Mouse (Mus musculus): Measurements from ENCODE around the gene Slc15a2. TPM values are rescaled to one million over a fixed set of nuclear protein-coding genes. Genes with fewer than 3 reads are reported as not detected.

Slc15a2 gene
- polyA plus RNA-seq, 1 experiment, result 7.1 TPM

DNA sequence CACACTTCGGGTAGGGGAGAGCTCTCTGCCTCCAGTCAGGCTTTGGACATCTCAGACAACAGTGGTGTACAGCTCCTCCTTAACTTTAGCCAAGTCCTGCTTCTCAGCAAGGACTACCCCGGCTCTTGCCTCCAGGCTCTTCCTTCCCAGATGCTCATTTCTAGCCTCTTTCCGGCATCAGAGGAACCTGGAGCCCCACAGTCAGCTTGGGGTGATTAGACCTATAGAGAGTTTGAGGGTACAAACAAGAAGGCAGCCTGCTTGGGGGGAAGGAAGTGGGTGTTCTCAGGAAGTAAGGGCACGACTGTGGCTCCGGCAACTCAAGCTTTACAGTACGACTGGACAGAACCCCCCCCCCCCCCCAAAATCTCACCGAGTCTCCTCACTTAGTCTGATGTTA lies 76.0 kb downstream of the Slc15a2 start:
- Histone ChIP-seq H3K27me3 (ENCODE audit: control insufficient read depth, insufficient read depth, low read length) (no peaks in the 10 kb centered on the region), H3K36me3 (ENCODE audit: control insufficient read depth, insufficient read depth, low read length) (no peaks in the 10 kb centered on the region), H3K4me3 (ENCODE audit: control insufficient read depth, insufficient read depth, low read length) (no peak overlapping the region), H3K4me1 (replicated peaks; ENCODE audit: control insufficient read depth, insufficient read depth, low read length) (peaks cover 3% of the 10 kb centered on the region; the same call in 1 of the 2 replicates), H3K27ac (ENCODE audit: control insufficient read depth, insufficient read depth, low read length) (no peak overlapping the region)
- 14% methylated on average over 7 of the region's 7 CpGs for WGBS
- TF ChIP-seq CTCF (IDR thresholded peaks at IDR 0.05; ENCODE audit: borderline replicate concordance, control insufficient read depth, extremely low read depth, insufficient read depth, low read length, poor library complexity) (no peak), POLR2A (IDR thresholded peaks at IDR 0.05; ENCODE audit: control insufficient read depth, extremely low read depth, insufficient read depth, low read length, poor library complexity) (no peak)
- no peak for DNase-seq

DNA sequence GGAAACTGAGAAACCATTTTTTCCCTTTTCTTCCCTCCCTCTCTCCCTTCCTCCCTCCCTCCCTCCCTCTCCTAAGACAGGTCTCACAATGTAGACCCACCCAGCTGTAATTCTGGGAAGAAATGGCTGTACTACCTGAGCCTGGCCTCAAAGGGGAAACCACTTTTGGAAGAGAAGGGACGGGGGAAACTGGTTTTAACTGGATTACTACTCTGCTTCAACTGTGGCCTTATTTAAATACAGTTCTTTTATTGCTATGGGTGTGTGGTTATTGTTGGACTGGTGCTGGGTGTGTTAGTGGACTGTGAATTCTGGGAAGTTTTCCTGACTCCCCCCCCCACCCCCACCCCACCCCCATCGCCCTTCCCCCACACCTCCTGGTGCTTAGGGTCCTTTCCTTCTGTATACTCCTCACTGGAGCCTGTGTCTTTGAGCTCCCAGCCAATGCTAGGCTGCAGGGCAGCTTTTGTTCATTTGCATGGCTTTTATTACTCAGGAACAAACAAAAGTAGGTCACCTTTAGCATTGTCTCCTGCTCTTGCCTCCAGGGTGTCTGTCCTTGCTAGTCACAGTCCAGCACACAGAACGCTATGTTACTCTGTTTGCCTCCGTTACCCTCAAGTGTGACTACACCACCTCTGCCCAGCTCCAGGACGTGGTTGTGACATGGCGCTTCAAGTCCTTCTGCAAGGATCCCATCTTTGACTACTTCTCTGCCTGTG lies 76.9 kb downstream of the Slc15a2 start:
- no peak overlapping the region for H3K4me3 ChIP-seq (ENCODE audit: control insufficient read depth, insufficient read depth, low read length)
- H3K27me3 ChIP-seq (ENCODE audit: control insufficient read depth, insufficient read depth, low read length), result no peaks in the 10 kb centered on the region
- 81% methylated on average over 6 of the region's 6 CpGs for WGBS
- H3K4me1 ChIP-seq (replicated peaks; ENCODE audit: control insufficient read depth, insufficient read depth, low read length), result peaks cover 3% of the 10 kb centered on the region; the same call in 1 of the 2 replicates
- TF ChIP-seq CTCF (IDR thresholded peaks at IDR 0.05; ENCODE audit: borderline replicate concordance, control insufficient read depth, extremely low read depth, insufficient read depth, low read length, poor library complexity) (no peak), POLR2A (IDR thresholded peaks at IDR 0.05; ENCODE audit: control insufficient read depth, extremely low read depth, insufficient read depth, low read length, poor library complexity) (no peak)
- DNase-seq, result no peak
- H3K27ac ChIP-seq (ENCODE audit: control insufficient read depth, insufficient read depth, low read length), result no peak overlapping the region
- H3K36me3 ChIP-seq (ENCODE audit: control insufficient read depth, insufficient read depth, low read length), result no peaks in the 10 kb centered on the region

- H3K4me1 ChIP-seq (replicated peaks; ENCODE audit: control insufficient read depth, insufficient read depth, low read length), result no peaks in the 10 kb centered on the region
- H3K4me3 ChIP-seq (ENCODE audit: control insufficient read depth, insufficient read depth, low read length), result no peak overlapping the region
- no peak for TF ChIP-seq CTCF (IDR thresholded peaks at IDR 0.05; ENCODE audit: borderline replicate concordance, control insufficient read depth, extremely low read depth, insufficient read depth, low read length, poor library complexity)
- no peak for TF ChIP-seq POLR2A (IDR thresholded peaks at IDR 0.05; ENCODE audit: control insufficient read depth, extremely low read depth, insufficient read depth, low read length, poor library complexity)
- WGBS, result 92% methylated on average over 2 of the region's 2 CpGs
- DNase-seq, result no peak
- no peaks in the 10 kb centered on the region for H3K36me3 ChIP-seq (ENCODE audit: control insufficient read depth, insufficient read depth, low read length)
- no peaks in the 10 kb centered on the region; the same call in 1 of the 2 replicates for H3K27me3 ChIP-seq (ENCODE audit: control insufficient read depth, insufficient read depth, low read length)
- H3K27ac ChIP-seq (ENCODE audit: control insufficient read depth, insufficient read depth, low read length), result no peak overlapping the region
Observed at GRCm38 (mm10) chr16:36700484-36700883, 84.3 kb downstream of the Slc15a2 start.

Other genes starting within 250 kb of the Slc15a2 start
- 0.92 and 1.00 TPM in 2 replicates for gene Casr, start 222.8 kb downstream of the Slc15a2 start, polyA plus RNA-seq (2012; rRNA removed)
- 10.7 and 15.3 TPM in 2 replicates for gene Cd86, start 118.9 kb downstream of the Slc15a2 start, polyA plus RNA-seq (2012; rRNA removed)
- gene Ildr1, start 91.0 kb downstream of the Slc15a2 start, polyA plus RNA-seq (2012; rRNA removed), result 6.5 and 7.1 TPM in 2 replicates
- gene Iqcb1, start 43.4 kb upstream of the Slc15a2 start, polyA plus RNA-seq (2012; rRNA removed), result 2.6 and 4.1 TPM in 2 replicates
- 0.65 and 1.2 TPM in 2 replicates for gene Eaf2, start 90.0 kb upstream of the Slc15a2 start, polyA plus RNA-seq (2012; rRNA removed)
- 46.6 and 47.6 TPM in 2 replicates for gene Golgb1, start 90.2 kb upstream of the Slc15a2 start, polyA plus RNA-seq (2012; rRNA removed)
- gene Hcls1, start 150.0 kb upstream of the Slc15a2 start, polyA plus RNA-seq (2012; rRNA removed), result 118 and 132 TPM in 2 replicates
- 0.96 and 2.3 TPM in 2 replicates for gene Fbxo40, start 205.5 kb upstream of the Slc15a2 start, polyA plus RNA-seq (2012; rRNA removed)
- 2.3 and 2.5 TPM in 2 replicates for gene Polq, start 226.8 kb upstream of the Slc15a2 start, polyA plus RNA-seq (2012; rRNA removed)

All from thymus, adult 2 months (tissue).